Mouse (Mus musculus) leukemia stem cell, adult 10-12 weeks (primary cell): ENCODE results near the gene Aar2. TPM values are rescaled to one million over a fixed set of nuclear protein-coding genes. Genes with fewer than 3 reads are reported as not detected.

ENCODE experiments used
- polyA plus RNA-seq: library from polyadenylated mRNA; stranded (reverse); fragments of >175 nt; gene quantifications from 2 replicates; pipeline ENCODE4 v1.2.3, GENCODE M21; 2012; ENCODE audit warnings: low replicate concordance

Gene Aar2
- polyA plus RNA-seq = 5.8 and 25.8 TPM in 2 replicates

DNA sequence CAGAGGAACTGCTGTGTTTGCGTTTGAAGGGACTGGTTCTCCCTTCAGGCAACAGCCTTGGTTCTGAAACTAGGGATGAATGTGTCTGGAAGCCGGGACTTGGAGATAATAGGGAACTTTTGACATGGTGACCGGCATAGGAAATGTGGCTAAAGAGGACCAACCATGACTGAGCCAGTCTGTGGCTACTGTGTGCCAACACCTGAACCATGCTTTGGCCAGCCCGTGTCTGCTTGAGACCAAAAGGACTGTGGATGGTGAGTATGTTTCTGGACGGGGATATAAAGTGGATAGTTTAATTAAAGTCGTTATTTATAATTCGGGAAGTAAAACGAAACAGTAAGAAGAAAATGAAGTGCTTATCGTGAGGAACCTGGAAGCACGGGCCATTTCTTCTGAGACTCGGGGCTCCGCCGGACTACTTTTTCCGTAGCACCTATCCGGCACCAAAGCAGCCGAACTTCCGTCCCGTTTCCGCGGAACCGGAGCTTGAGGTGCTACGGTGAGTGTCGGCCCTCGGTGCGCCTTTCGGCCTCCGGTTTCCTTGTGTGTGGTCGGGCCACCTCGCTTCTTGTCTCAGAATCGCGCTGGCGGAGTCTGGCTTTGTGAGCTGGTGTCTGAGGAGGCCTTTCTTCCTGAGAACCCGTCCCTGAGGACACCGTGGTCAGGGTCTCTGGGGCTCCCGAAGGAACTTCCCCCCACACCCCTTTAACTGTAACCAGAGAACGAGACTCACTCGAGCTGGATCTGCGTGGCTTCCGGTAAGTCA is at the start of gene Aar2:
TSS of gene Aar2 (plus strand) at position 462 of the 769 bp plus-strand sequence.

DNA sequence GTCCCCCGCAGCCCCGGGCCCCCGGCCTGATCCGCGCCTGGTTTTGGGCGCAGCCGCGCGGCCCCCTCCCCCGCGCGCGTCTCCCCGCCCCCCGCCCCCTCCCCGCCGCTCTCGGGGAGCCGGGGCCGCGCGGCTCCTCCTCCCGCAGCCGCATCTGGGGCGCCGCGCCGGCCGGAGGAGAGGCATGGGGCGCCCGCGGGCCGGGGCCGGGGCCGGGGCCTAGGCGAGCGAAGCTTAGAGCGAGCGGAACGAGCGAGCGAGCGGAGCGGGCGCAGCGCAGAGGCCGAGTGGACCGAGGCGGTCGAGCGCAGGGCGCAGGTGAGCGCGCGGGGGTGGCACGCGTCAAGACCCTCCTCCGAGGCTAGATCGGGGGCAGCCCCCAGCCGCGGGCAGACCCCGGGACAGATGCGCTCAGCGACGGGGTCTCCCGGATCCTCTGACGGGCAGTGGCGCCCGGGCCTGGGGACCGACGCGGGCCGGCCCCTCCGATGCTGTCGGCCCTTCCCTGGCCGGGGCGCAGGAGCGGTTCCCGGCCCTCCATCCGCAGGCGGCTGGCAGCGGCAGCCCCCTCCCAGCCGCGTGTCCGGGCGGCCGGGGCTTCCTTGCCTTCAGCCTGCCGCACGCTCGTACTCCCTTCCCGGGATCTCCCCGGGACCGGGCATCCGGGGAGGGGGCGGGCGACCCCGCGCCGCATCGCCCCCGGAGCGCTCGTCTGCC is 66.3 kb downstream of the Aar2 start, which contains the start of gene Dlgap4:
TSS of gene Dlgap4 (plus strand) at position 165 of the 717 bp plus-strand sequence.

Other genes starting within 250 kb of the Aar2 start
- 0.19 TPM in 1 of 2 replicates, not detected in the other for gene Cnbd2, start 235.3 kb upstream of the Aar2 start, polyA plus RNA-seq
- gene Scand1, start 234.9 kb upstream of the Aar2 start, polyA plus RNA-seq = 633 and 1,863 TPM in 2 replicates
- 1.8 and 5.8 TPM in 2 replicates for gene Epb41l1, start 126.7 kb upstream of the Aar2 start, polyA plus RNA-seq
- 15.5 and 21.3 TPM in 2 replicates for gene Dlgap4, start 66.1 kb downstream of the Aar2 start, polyA plus RNA-seq
- 3.3 and 6.0 TPM in 2 replicates for gene Myl9, start 227.8 kb downstream of the Aar2 start, polyA plus RNA-seq